Mouse (Mus musculus) heart, postnatal 0 days (tissue): ENCODE data around the gene Kif1b. TPM values are rescaled to one million over a fixed set of nuclear protein-coding genes. Genes with fewer than 3 reads are reported as not detected.

Experiments
- ATAC-seq: fragments of 200-750 bp; cut with Nextera tagmentation; 2 replicates; pipeline ENCODE4 v1.8.0; 2017; ENCODE audit warnings: low read depth, moderate number of reproducible peaks, moderate library complexity; ENCODE audit not compliant: insufficient read depth
- DNase-seq: peaks from one replicate; pipeline ENCODE4 v3.0.0-alpha.2; 2016; ENCODE audit warnings: low spot score
- H3K27ac ChIP-seq: fragments of 300-500 bp; sonication (generic); 2 replicates; pipeline ENCODE4 v1.5.1; 2014; ENCODE audit warnings: low read depth, mild to moderate bottlenecking
- H3K27me3 ChIP-seq: fragments of 300-500 bp; sonication (generic); 2 replicates; pipeline ENCODE4 v1.6.1; 2014; ENCODE audit warnings: low read length, mixed read lengths; ENCODE audit not compliant: control insufficient read depth, insufficient read depth
- H3K36me3 ChIP-seq: fragments of 300-500 bp; sonication (generic); replicated peaks from 2 replicates; pipeline ENCODE4 v1.6.1; 2014; ENCODE audit warnings: low read length, mixed read lengths; ENCODE audit not compliant: control insufficient read depth, insufficient read depth
- H3K4me1 ChIP-seq: fragments of 300-500 bp; sonication (generic); 2 replicates; pipeline ENCODE4 v1.6.1; 2014; ENCODE audit warnings: antibody characterized with exemption; ENCODE audit not compliant: control insufficient read depth, insufficient read depth
- H3K4me2 ChIP-seq: fragments of 300-500 bp; sonication (generic); 2 replicates; pipeline ENCODE4 v1.6.1; 2014; ENCODE audit warnings: low read depth, mild to moderate bottlenecking, low read length, moderate library complexity
- H3K4me3 ChIP-seq: fragments of 300-500 bp; sonication (generic); 2 replicates; pipeline ENCODE4 v1.5.1; 2014; ENCODE audit warnings: low read depth, low read length
- H3K9ac ChIP-seq: fragments of 300-500 bp; sonication (generic); replicated peaks from 2 replicates; pipeline ENCODE4 v1.6.1; 2014; ENCODE audit warnings: low read depth, low read length, mixed read lengths
- H3K9me3 ChIP-seq: fragments of 300-500 bp; sonication (generic); replicated peaks from 2 replicates; pipeline ENCODE4 v1.6.1; 2016; ENCODE audit warnings: low read length; ENCODE audit not compliant: control insufficient read depth
- CTCF ChIP-seq: IDR thresholded peaks from 2 replicates; pipeline ENCODE4 v1.5.1; 2016; ENCODE audit warnings: antibody characterized with exemption, control low read depth, low read depth
- EP300 ChIP-seq: IDR thresholded peaks from 2 replicates; pipeline ENCODE4 v1.6.1; 2016; ENCODE audit warnings: antibody characterized with exemption, low read depth
- WGBS: fragments of 180-500 bp; shearing (Covaris S2); extraction: QIAGEN DNeasy Blood & Tissue Kit; methylation state at CpG from one replicate; pipeline ENCODE4 v1.1.7; 2014; 5-methylcytosine and 5-hydroxymethylcytosine counted together
- polyA plus RNA-seq: library from polyadenylated mRNA; unstranded; fragments of >200 nt; fragmentation: Nextera tagmentation; extraction: Ambion mirVana; gene quantifications from 2 replicates; pipeline ENCODE4 v1.2.1, GENCODE M21; 2015
- total RNA-seq: library from RNA; depleted of rRNA; stranded (reverse); fragments of >200 nt; gene quantifications from 2 replicates; pipeline ENCODE4 v1.2.3, GENCODE M21; 2014; ENCODE audit warnings: low replicate concordance

Kif1b gene
- total and polyA plus RNA-seq, 2 experiments from 2014 or later, result 45.0 to 63.3 TPM

GRCm38 (mm10) chr4:149202467-149202866 lies 105.0 kb downstream of the Kif1b start:
- Histone ChIP-seq H3K27ac (no peak overlapping the region), H3K36me3 (peaks cover 75% of the 10 kb centered on the region), H3K27me3 (no peaks in the 10 kb centered on the region), H3K4me2 (no peak overlapping the region), H3K4me1 (no peaks in the 10 kb centered on the region), H3K9ac (no peak overlapping the region), H3K9me3 (no peaks in the 10 kb centered on the region), H3K4me3 (no peak overlapping the region)
- 19% methylated on average over 3 of the region's 3 CpGs for WGBS
- no peak for DNase-seq
- no peak for TF ChIP-seq EP300
- no peak for TF ChIP-seq CTCF
- ATAC-seq, result no peak

GRCm38 (mm10) chr4:149201110-149201509 lies 106.4 kb downstream of the Kif1b start:
- Histone ChIP-seq H3K9me3 (no peaks in the 10 kb centered on the region), H3K4me2 (no peak overlapping the region), H3K27ac (no peak overlapping the region), H3K27me3 (no peaks in the 10 kb centered on the region), H3K4me1 (no peaks in the 10 kb centered on the region), H3K9ac (no peak overlapping the region), H3K36me3 (peaks cover 79% of the 10 kb centered on the region), H3K4me3 (no peak overlapping the region)
- TF ChIP-seq CTCF (no peak), EP300 (no peak)
- DNase-seq (no peak), ATAC-seq (no peak)
- 86% methylated on average over 4 of the region's 4 CpGs for WGBS

GRCm38 (mm10) chr4:149197180-149197579 lies 110.3 kb downstream of the Kif1b start:
- no peaks in the 10 kb centered on the region for H3K27me3 ChIP-seq
- no peaks in the 10 kb centered on the region for H3K4me1 ChIP-seq
- TF ChIP-seq CTCF (no peak), EP300 (no peak)
- DNase-seq, result no peak
- no peaks in the 10 kb centered on the region for H3K9me3 ChIP-seq
- H3K4me3 ChIP-seq, result no peak overlapping the region
- H3K36me3 ChIP-seq, result peaks cover 75% of the 10 kb centered on the region
- H3K4me2 ChIP-seq, result no peak overlapping the region
- no peak overlapping the region for H3K27ac ChIP-seq
- ATAC-seq, result no peak
- 68% methylated on average over 1 of the region's 1 CpGs for WGBS
- no peak overlapping the region for H3K9ac ChIP-seq

GRCm38 (mm10) chr4:149191103-149191502 lies 116.4 kb downstream of the Kif1b start:
- no peak overlapping the region for H3K4me3 ChIP-seq
- no peak overlapping the region for H3K4me2 ChIP-seq
- ATAC-seq (no peak), DNase-seq (no peak)
- 36% methylated on average over 7 of the region's 7 CpGs for WGBS
- H3K36me3 ChIP-seq, result peaks cover 76% of the 10 kb centered on the region
- no peaks in the 10 kb centered on the region for H3K27me3 ChIP-seq
- H3K9ac ChIP-seq, result no peak overlapping the region
- H3K4me1 ChIP-seq, result no peaks in the 10 kb centered on the region
- no peaks in the 10 kb centered on the region for H3K9me3 ChIP-seq
- TF ChIP-seq EP300 (no peak), CTCF (no peak)
- H3K27ac ChIP-seq, result no peak overlapping the region

GRCm38 (mm10) chr4:149188563-149188962 lies 118.9 kb downstream of the Kif1b start:
- H3K4me1 ChIP-seq, result no peaks in the 10 kb centered on the region
- H3K36me3 ChIP-seq, result peaks cover 82% of the 10 kb centered on the region
- ATAC-seq, result no peak
- TF ChIP-seq EP300 (no peak), CTCF (no peak)
- WGBS, result 84% methylated on average over 2 of the region's 2 CpGs
- no peaks in the 10 kb centered on the region for H3K27me3 ChIP-seq
- H3K27ac ChIP-seq, result no peak overlapping the region
- no peak overlapping the region for H3K4me3 ChIP-seq
- H3K9ac ChIP-seq, result no peak overlapping the region
- H3K9me3 ChIP-seq, result no peaks in the 10 kb centered on the region
- DNase-seq, result no peak
- H3K4me2 ChIP-seq, result no peak overlapping the region

GRCm38 (mm10) chr4:149182755-149183154 lies 124.7 kb downstream of the Kif1b start:
- DNase-seq (no peak), ATAC-seq (no peak)
- Histone ChIP-seq H3K27me3 (no peaks in the 10 kb centered on the region), H3K27ac (no peak overlapping the region), H3K4me2 (no peak overlapping the region), H3K4me3 (no peak overlapping the region), H3K9me3 (no peaks in the 10 kb centered on the region), H3K9ac (no peak overlapping the region), H3K36me3 (peaks cover 94% of the 10 kb centered on the region), H3K4me1 (no peaks in the 10 kb centered on the region)
- WGBS, result 55% methylated on average over 4 of the region's 4 CpGs
- TF ChIP-seq EP300, result no peak
- peak; percentile 37 for TF ChIP-seq CTCF
